Mouse (Mus musculus): ENCODE data around the gene Dock9. TPM values are rescaled to one million over a fixed set of nuclear protein-coding genes. Genes with fewer than 3 reads are reported as not detected.

Gene Dock9
- polyA plus RNA-seq, 1 experiment from 2014 or later = 6.4 TPM

- no peak for TF ChIP-seq EP300 (optimal IDR thresholded peaks at IDR 0.05)
- no peak for TF ChIP-seq CTCF (IDR thresholded peaks at IDR 0.05; ENCODE audit: low read depth)
- ATAC-seq (ENCODE audit: low FRiP score, low TSS enrichment) (no peak), DNase-seq (ENCODE audit: low spot score) (no peak)
- Histone ChIP-seq H3K9me3 (ENCODE audit: control insufficient read depth, low read length) (no peaks in the 10 kb centered on the region), H3K27ac (replicated peaks) (no peak overlapping the region), H3K9ac (ENCODE audit: low read length) (no peak overlapping the region), H3K4me2 (replicated peaks; ENCODE audit: low read depth) (no peak overlapping the region), H3K27me3 (ENCODE audit: control insufficient read depth, insufficient read depth, low read length) (no peaks in the 10 kb centered on the region), H3K4me3 (ENCODE audit: low read depth, low read length) (no peak overlapping the region), H3K36me3 (ENCODE audit: control insufficient read depth, insufficient read depth, low read length) (no peaks in the 10 kb centered on the region), H3K4me1 (replicated peaks; ENCODE audit: control insufficient read depth, insufficient read depth) (no peaks in the 10 kb centered on the region; the same call in none of the 2 replicates)
- WGBS = 85% methylated on average over 4 of the region's 4 CpGs
Observed at GRCm38 (mm10) chr14:121829816-121830442, 32.3 kb upstream of the Dock9 start.

DNA sequence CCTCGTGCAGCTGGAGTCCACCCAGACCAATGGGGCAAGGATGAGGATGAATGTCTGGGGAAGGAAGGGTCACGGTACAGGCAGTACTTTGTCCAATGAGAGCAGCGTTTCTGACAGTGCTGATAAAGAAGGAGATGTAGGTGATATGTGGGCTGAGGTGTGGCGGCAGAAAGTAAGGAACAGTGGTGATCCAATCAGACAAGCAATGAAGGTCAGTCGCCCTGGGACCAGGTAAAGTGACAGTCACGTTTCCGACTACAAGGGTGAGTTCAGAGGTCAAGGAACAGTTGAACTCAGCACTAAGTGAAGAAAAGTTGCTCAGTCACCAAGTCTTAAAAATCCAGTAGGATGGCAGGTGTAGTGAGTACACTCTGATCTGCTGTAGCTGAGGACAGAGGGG lies 29.5 kb upstream of the Dock9 start:
- Histone ChIP-seq H3K4me2 (replicated peaks; ENCODE audit: low read depth) (no peak overlapping the region), H3K9ac (ENCODE audit: low read length) (no peak overlapping the region), H3K27ac (replicated peaks) (no peak overlapping the region), H3K4me1 (replicated peaks; ENCODE audit: control insufficient read depth, insufficient read depth) (no peaks in the 10 kb centered on the region; the same call in none of the 2 replicates), H3K27me3 (ENCODE audit: control insufficient read depth, insufficient read depth, low read length) (no peaks in the 10 kb centered on the region), H3K9me3 (ENCODE audit: control insufficient read depth, low read length) (no peaks in the 10 kb centered on the region), H3K4me3 (ENCODE audit: low read depth, low read length) (no peak overlapping the region), H3K36me3 (ENCODE audit: control insufficient read depth, insufficient read depth, low read length) (no peaks in the 10 kb centered on the region)
- TF ChIP-seq EP300 (optimal IDR thresholded peaks at IDR 0.05) (no peak), CTCF (IDR thresholded peaks at IDR 0.05; ENCODE audit: low read depth) (no peak)
- no peak for ATAC-seq (ENCODE audit: low FRiP score, low TSS enrichment)
- no peak for DNase-seq (ENCODE audit: low spot score)
- WGBS = 65% methylated on average over 7 of the region's 7 CpGs

GRCm38 (mm10) chr14:121825521-121826445 lies 28.1 kb upstream of the Dock9 start:
- Histone ChIP-seq H3K4me3 (ENCODE audit: low read depth, low read length) (no peak overlapping the region), H3K27me3 (ENCODE audit: control insufficient read depth, insufficient read depth, low read length) (no peaks in the 10 kb centered on the region), H3K9me3 (ENCODE audit: control insufficient read depth, low read length) (no peaks in the 10 kb centered on the region), H3K4me2 (replicated peaks; ENCODE audit: low read depth) (no peak overlapping the region), H3K4me1 (replicated peaks; ENCODE audit: control insufficient read depth, insufficient read depth) (no peaks in the 10 kb centered on the region; the same call in none of the 2 replicates), H3K9ac (ENCODE audit: low read length) (no peak overlapping the region), H3K36me3 (ENCODE audit: control insufficient read depth, insufficient read depth, low read length) (no peaks in the 10 kb centered on the region), H3K27ac (replicated peaks) (peak overlapping the region; percentile 75)
- TF ChIP-seq CTCF (IDR thresholded peaks at IDR 0.05; ENCODE audit: low read depth) (no peak), EP300 (optimal IDR thresholded peaks at IDR 0.05) (no peak)
- 50% methylated on average over 10 of the region's 10 CpGs for whole genome bisulfite sequencing
- no peak for DNase-seq (ENCODE audit: low spot score)
- peak; percentile 46; the same call in 1 of the 2 replicates for ATAC-seq (ENCODE audit: low FRiP score, low TSS enrichment)

DNA sequence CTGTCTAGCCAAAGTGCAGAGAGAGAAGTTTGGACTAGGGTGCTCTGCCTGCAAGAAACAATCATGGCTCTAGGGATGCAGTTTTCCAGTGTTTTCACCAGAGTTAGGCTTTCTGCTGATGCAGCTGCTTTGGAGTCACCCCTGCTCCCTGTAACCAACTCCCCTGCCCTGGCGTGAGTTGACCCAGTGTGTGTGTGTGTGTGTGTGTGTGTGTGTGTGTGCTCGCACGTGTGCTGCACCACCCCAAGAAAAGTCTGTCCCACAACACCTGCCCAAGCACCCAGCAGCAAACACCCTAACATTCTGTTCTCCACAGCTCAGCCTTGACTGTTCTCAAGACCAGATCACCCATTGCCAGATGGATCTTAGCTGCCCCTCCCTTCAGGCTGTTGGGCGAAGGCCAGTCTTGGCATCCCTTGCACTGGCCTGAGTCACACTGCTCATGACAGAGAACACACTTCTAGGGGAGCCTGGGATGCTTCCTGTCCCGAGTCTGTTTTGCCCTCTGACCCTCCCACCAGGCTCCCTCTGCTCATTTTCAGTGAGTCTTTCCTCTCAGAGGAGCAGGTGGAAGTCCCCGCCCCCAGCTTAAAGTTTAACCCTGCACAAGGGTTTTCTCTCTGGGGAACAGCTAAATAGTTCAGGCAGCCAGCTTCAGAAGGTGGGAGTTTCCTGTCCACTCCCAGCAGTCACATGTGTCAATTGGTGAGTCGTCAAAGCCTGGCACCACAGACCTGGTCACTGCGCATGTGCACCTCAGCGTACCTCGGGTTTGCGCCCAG lies 26.9 kb upstream of the Dock9 start:
- TF ChIP-seq EP300 (optimal IDR thresholded peaks at IDR 0.05) (no peak), CTCF (IDR thresholded peaks at IDR 0.05; ENCODE audit: low read depth) (no peak)
- 50% methylated on average over 11 of the region's 11 CpGs for WGBS
- no peak overlapping the region for H3K9ac ChIP-seq (ENCODE audit: low read length)
- no peak overlapping the region for H3K4me2 ChIP-seq (replicated peaks; ENCODE audit: low read depth)
- H3K4me1 ChIP-seq (replicated peaks; ENCODE audit: control insufficient read depth, insufficient read depth) = no peaks in the 10 kb centered on the region; the same call in none of the 2 replicates
- no peaks in the 10 kb centered on the region for H3K9me3 ChIP-seq (ENCODE audit: control insufficient read depth, low read length)
- H3K27ac ChIP-seq (replicated peaks) = peak overlapping the region; percentile 75
- H3K27me3 ChIP-seq (ENCODE audit: control insufficient read depth, insufficient read depth, low read length) = no peaks in the 10 kb centered on the region
- no peak overlapping the region for H3K4me3 ChIP-seq (ENCODE audit: low read depth, low read length)
- DNase-seq (ENCODE audit: low spot score) = peak; percentile 67
- H3K36me3 ChIP-seq (ENCODE audit: control insufficient read depth, insufficient read depth, low read length) = no peaks in the 10 kb centered on the region
- ATAC-seq (ENCODE audit: low FRiP score, low TSS enrichment) = peak; percentile 88

- ATAC-seq (ENCODE audit: low FRiP score, low TSS enrichment) = no peak
- no peak for TF ChIP-seq CTCF (IDR thresholded peaks at IDR 0.05; ENCODE audit: low read depth)
- TF ChIP-seq EP300 (optimal IDR thresholded peaks at IDR 0.05) = no peak
- WGBS = 74% methylated on average over 3 of the region's 3 CpGs
- DNase-seq (ENCODE audit: low spot score) = no peak
- Histone ChIP-seq H3K9ac (ENCODE audit: low read length) (no peak overlapping the region), H3K4me3 (ENCODE audit: low read depth, low read length) (no peak overlapping the region), H3K4me2 (replicated peaks; ENCODE audit: low read depth) (no peak overlapping the region), H3K27ac (replicated peaks) (no peak overlapping the region), H3K27me3 (ENCODE audit: control insufficient read depth, insufficient read depth, low read length) (no peaks in the 10 kb centered on the region), H3K4me1 (replicated peaks; ENCODE audit: control insufficient read depth, insufficient read depth) (no peaks in the 10 kb centered on the region; the same call in none of the 2 replicates), H3K36me3 (ENCODE audit: control insufficient read depth, insufficient read depth, low read length) (no peaks in the 10 kb centered on the region), H3K9me3 (ENCODE audit: control insufficient read depth, low read length) (no peaks in the 10 kb centered on the region)
Observed at GRCm38 (mm10) chr14:121822997-121823396, 25.4 kb upstream of the Dock9 start.

All from stomach, postnatal 0 days (tissue).